Mouse (Mus musculus): Measurements from ENCODE around the gene Prkce.

DNA sequence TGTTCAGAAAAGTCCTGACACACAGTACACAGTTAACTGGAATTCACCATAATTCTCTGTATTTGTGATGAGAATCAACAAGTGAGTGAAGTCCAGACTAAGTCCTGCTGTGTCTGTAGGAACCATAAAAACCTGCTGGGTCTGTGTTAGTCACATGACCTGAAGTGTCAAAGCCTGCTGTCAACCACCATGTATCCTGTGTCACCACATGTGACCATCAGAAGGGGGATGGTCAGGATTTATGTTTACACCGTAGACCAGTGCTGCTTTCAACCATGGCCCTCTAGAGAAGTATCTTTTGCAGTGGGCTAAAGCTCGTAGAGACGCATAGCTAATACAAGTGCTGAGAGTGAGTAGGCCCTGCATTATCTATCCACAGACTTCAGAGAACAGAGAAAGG is 44.4 kb upstream of the Prkce start:
- TF ChIP-seq POLR2A (IDR thresholded peaks at IDR 0.05; ENCODE audit: borderline replicate concordance, control insufficient read depth, low read depth, low read length) (no peak), CTCF (IDR thresholded peaks at IDR 0.05; ENCODE audit: control insufficient read depth, insufficient read depth, low read length) (no peak)

Measured in bone marrow, adult 2 months (tissue).